Mouse (Mus musculus): ENCODE data around the gene Flywch2. TPM values are rescaled to one million over a fixed set of nuclear protein-coding genes. Genes with fewer than 3 reads are reported as not detected.

Gene Flywch2
- total RNA-seq, 1 experiment from 2014 or later = 6.5 TPM

Small RNA genes within 50 kb of the gene (microRNA-seq; reads per million reads assigned to microRNA genes)
- 0.38 to 2.6 reads per million in 2 experiments for gene Mir5125

Other genes starting within 250 kb of the Flywch2 start
- gene Zfp213, start 221.8 kb downstream of the Flywch2 start, total RNA-seq (2021) = 9.2 and 9.9 TPM in 2 replicates
- 8.5 and 14.6 TPM in 2 replicates for gene Zfp13, start 186.6 kb downstream of the Flywch2 start, total RNA-seq (2021)
- not detected in 2 replicates for gene Zscan10, start 185.2 kb downstream of the Flywch2 start, total RNA-seq (2021)
- 0.37 and 0.53 TPM in 2 replicates for gene Mmp25, start 140.8 kb downstream of the Flywch2 start, total RNA-seq (2021)
- gene Bicdl2, start 125.6 kb downstream of the Flywch2 start, total RNA-seq (2021) = not detected in 2 replicates
- gene Hcfc1r1, start 112.5 kb downstream of the Flywch2 start, total RNA-seq (2021) = 158 and 163 TPM in 2 replicates
- gene Thoc6, start 112.2 kb downstream of the Flywch2 start, total RNA-seq (2021) = 25.2 and 26.3 TPM in 2 replicates
- gene Tnfrsf12a, start 108.6 kb downstream of the Flywch2 start, total RNA-seq (2021) = 85.2 and 119 TPM in 2 replicates
- gene Cldn6, start 106.8 kb downstream of the Flywch2 start, total RNA-seq (2021) = 0.30 TPM in 1 of 2 replicates, not detected in the other
- not detected in 2 replicates for gene Cldn9, start 102.1 kb downstream of the Flywch2 start, total RNA-seq (2021)
- 1.9 and 3.8 TPM in 2 replicates for gene 1520401A03Rik, start 63.3 kb downstream of the Flywch2 start, total RNA-seq (2021)
- gene Pkmyt1, start 59.7 kb downstream of the Flywch2 start, total RNA-seq (2021) = 9.7 and 11.3 TPM in 2 replicates
- gene Paqr4, start 45.2 kb downstream of the Flywch2 start, total RNA-seq (2021) = 11.3 and 14.3 TPM in 2 replicates
- not detected in 2 replicates for gene Kremen2, start 40.2 kb downstream of the Flywch2 start, total RNA-seq (2021)
- gene Flywch1, start 14.5 kb downstream of the Flywch2 start, total RNA-seq (2021) = 44.4 and 46.4 TPM in 2 replicates
- gene Srrm2, start 4.5 kb upstream of the Flywch2 start, total RNA-seq (2021) = 515 and 599 TPM in 2 replicates
- gene Elob, start 43.1 kb upstream of the Flywch2 start, total RNA-seq (2021) = 376 and 380 TPM in 2 replicates
- not detected in 2 replicates for gene Prss33, start 50.0 kb upstream of the Flywch2 start, total RNA-seq (2021)
- gene Prss32, start 57.8 kb upstream of the Flywch2 start, total RNA-seq (2021) = not detected in 2 replicates
- 0.56 TPM in 1 of 2 replicates, not detected in the other for gene Prss41, start 58.1 kb upstream of the Flywch2 start, total RNA-seq (2021)
- not detected in 2 replicates for gene Prss21, start 82.0 kb upstream of the Flywch2 start, total RNA-seq (2021)
- gene Dcpp1, start 94.8 kb upstream of the Flywch2 start, total RNA-seq (2021) = not detected in 2 replicates
- not detected in 2 replicates for gene Dcpp2, start 94.8 kb upstream of the Flywch2 start, total RNA-seq (2021)
- not detected in 2 replicates for gene Dcpp3, start 131.4 kb upstream of the Flywch2 start, total RNA-seq (2021)
- gene Sbp, start 155.6 kb upstream of the Flywch2 start, total RNA-seq (2021) = not detected in 2 replicates
- gene Sbpl, start 169.2 kb upstream of the Flywch2 start, total RNA-seq (2021) = not detected in 2 replicates
- gene Prss30, start 194.5 kb upstream of the Flywch2 start, total RNA-seq (2021) = 0.34 and 0.37 TPM in 2 replicates
- gene Prss22, start 212.0 kb upstream of the Flywch2 start, total RNA-seq (2021) = not detected in 2 replicates

Data from adrenal gland, postnatal 14 days (tissue).